Mouse (Mus musculus) heart, adult 2 months (tissue): ENCODE measurements at regions not wholly inside any gene's neighbourhood (a gene's known extent, or its start where the extent isn't known, plus 50 kb on each side); places are given as distances from the start of the nearest gene placed in this dataset.

Experiments used
- CTCF ChIP-seq: fragments of 200-600 bp; IDR thresholded peaks from 2 replicates; pipeline ENCODE4 v1.8.1; 2022; ENCODE audit warnings: antibody characterized with exemption, mild to moderate bottlenecking, moderate library complexity
- POLR2A ChIP-seq: fragments of 200-500 bp; IDR thresholded peaks from 2 replicates; pipeline ENCODE4 v1.6.1; 2011; ENCODE audit warnings: mild to moderate bottlenecking, low read depth, low read length, control low read depth; ENCODE audit not compliant: insufficient read depth

DNA sequence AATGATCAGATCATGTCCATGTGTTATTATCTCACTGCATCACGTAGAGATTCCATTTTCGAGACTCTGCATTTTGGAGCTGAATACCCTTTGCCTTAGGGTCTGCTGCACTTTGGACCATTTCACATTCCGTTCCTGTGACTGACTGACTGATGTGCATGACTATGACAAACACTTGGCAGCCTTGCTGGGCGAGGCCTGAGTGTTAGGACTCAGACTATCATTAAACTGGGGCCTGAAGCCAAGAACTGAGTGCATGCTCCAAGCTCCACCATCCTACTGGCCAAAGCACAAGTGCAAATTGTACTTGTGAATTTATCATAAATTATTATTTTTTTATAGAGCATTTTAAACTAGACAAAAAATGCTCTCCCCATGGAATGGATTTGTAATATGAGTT is 547.8 kb downstream of the Bckdhb start:
- TF ChIP-seq CTCF (no peak), POLR2A (no peak)
